Mouse (Mus musculus): ENCODE results near the gene Veph1. TPM values are rescaled to one million over a fixed set of nuclear protein-coding genes. Genes with fewer than 3 reads are reported as not detected.

Gene Veph1
- polyA plus RNA-seq, 1 experiment from 2014 or later: 10.5 TPM

DNA sequence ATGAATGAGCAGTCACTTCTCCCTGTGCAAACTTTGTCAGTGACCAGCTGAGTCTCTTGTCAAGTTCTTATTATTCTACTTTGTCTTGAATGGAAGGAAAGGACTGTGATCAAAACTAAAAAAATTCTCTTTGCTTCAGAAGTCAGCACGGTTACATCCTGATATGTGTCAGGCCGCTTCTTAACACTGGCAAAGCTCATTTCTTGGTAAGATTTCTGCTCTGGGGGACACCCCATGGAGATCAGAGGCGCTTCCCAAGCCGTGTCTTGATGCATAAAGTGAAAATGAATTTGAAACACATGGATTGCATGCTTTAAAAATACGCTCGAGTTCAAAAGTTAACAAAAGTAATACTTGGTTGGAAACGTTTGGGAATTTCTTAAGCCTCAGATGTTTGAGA lies 159.0 kb downstream of the Veph1 start:
- no peak overlapping the region for H3K4me3 ChIP-seq
- H3K36me3 ChIP-seq: no peaks in the 10 kb centered on the region
- DNase-seq (ENCODE audit: low spot score): no peak
- 72% methylated on average over 7 of the region's 7 CpGs for WGBS
- H3K9me3 ChIP-seq (replicated peaks): no peaks in the 10 kb centered on the region
- H3K27ac ChIP-seq (replicated peaks): no peak overlapping the region
- H3K4me1 ChIP-seq: peaks cover 10% of the 10 kb centered on the region
- H3K27me3 ChIP-seq (ENCODE audit: low read depth, poor library complexity, severe bottlenecking): no peaks in the 10 kb centered on the region

DNA sequence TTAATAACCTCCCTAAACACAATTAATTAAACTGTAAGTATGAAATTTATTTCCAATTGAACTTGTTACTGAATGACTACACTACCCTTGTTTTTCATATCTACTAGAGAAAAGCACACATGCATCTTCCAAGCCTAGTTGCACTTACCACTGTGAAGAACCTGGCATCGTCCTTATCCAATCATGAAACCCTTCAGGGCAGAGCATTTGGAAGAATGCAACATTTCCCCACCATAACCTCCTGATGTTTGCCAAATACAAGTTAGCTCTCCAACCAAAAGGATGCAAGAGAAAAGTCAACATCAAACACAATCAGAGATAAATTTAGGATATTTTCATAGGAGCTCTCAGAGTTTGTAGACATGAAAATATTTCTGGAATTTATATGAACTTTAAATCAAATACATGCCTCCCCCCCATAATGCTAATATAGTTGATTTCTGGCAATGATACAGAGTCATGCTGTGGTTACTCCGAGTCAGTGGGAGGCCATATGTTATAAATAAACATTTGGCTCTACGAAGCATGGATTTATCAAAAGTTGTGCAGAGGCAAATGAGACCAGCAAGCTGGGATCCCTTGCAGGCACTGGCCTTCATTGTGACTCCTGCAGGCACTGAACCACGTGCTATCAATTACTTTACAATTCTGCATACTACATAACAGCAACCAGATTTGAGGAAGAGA lies 165.2 kb downstream of the Veph1 start:
- H3K27ac ChIP-seq (replicated peaks): no peak overlapping the region
- WGBS: 74% methylated on average over 4 of the region's 4 CpGs
- H3K4me1 ChIP-seq: peaks cover 10% of the 10 kb centered on the region
- no peaks in the 10 kb centered on the region for H3K36me3 ChIP-seq
- no peaks in the 10 kb centered on the region for H3K9me3 ChIP-seq (replicated peaks)
- DNase-seq (ENCODE audit: low spot score): no peak
- no peak overlapping the region for H3K4me3 ChIP-seq
- no peaks in the 10 kb centered on the region for H3K27me3 ChIP-seq (ENCODE audit: low read depth, poor library complexity, severe bottlenecking)

DNA sequence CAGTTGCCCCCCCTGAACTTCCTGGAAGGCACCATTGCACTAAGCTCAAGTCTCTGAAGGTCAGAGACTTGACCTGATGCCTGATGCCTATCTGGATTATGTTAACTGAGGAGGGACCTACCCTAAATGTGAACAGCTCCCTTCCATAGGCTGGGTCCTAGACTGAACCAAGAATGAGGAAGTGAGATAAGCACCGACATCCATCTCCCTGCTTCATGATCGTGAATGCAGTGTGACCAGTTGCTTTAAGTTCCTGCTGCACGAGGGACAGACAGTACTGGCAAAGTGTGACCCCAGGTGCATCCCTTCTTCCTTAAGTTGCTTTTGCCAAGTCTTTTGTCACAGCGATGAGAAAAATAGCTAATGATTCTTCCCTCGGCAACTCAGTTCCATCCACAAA lies 166.9 kb downstream of the Veph1 start:
- no peaks in the 10 kb centered on the region for H3K4me1 ChIP-seq
- no peaks in the 10 kb centered on the region for H3K36me3 ChIP-seq
- WGBS: 88% methylated on average over 5 of the region's 5 CpGs
- no peak overlapping the region for H3K4me3 ChIP-seq
- H3K27ac ChIP-seq (replicated peaks): no peak overlapping the region
- no peak for DNase-seq (ENCODE audit: low spot score)
- H3K27me3 ChIP-seq (ENCODE audit: low read depth, poor library complexity, severe bottlenecking): no peaks in the 10 kb centered on the region
- H3K9me3 ChIP-seq (replicated peaks): no peaks in the 10 kb centered on the region

DNA sequence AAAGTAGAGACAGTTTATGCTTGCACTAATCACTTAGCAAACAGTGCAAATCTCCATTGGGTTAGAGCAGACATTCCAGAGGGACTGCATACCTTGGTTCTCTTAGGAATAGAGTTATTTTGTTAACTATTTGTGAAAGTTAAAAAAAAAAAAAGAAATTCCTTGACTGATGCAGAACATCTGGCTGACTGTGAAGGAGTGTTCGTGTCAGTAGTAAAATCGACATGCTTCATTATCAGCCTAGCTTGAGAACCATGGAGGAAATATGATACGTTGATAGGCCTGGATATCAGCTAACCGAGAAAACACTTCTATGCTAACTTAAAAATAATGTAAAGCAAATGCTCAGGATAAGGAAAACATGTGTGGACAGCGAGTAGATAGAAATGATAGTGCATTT lies 191.1 kb downstream of the Veph1 start:
- Histone ChIP-seq H3K27ac (replicated peaks) (no peak overlapping the region), H3K4me3 (no peak overlapping the region)
- WGBS: 80% methylated on average over 5 of the region's 5 CpGs

DNA sequence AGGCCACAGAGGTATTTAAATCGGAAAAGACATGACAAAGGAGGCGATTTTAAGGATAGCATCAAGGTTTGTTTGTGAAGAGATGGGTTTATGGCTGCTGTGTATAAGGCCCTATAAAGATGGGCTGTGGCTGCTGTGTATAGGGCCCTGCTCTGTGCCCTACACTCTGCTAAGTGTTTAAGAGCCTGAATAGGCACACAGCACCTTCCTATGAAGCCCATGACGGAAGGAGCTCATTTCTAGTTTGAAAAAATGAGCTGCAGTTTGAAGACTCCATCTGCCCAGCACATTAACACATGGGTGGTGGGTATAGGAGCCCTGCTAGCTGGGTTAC lies 194.1 kb downstream of the Veph1 start:
- no peak overlapping the region for H3K4me3 ChIP-seq
- H3K9me3 ChIP-seq (replicated peaks): no peaks in the 10 kb centered on the region
- no peaks in the 10 kb centered on the region for H3K36me3 ChIP-seq
- peaks cover 11% of the 10 kb centered on the region for H3K4me1 ChIP-seq
- DNase-seq (ENCODE audit: low spot score): no peak
- no peaks in the 10 kb centered on the region for H3K27me3 ChIP-seq (ENCODE audit: low read depth, poor library complexity, severe bottlenecking)
- peak overlapping the region; percentile 50 for H3K27ac ChIP-seq (replicated peaks)
- WGBS: 76% methylated on average over 3 of the region's 3 CpGs

More for the DNA sequence above, 191.1 kb downstream of the Veph1 start:
- H3K4me1 ChIP-seq: peaks cover 11% of the 10 kb centered on the region
- no peaks in the 10 kb centered on the region for H3K36me3 ChIP-seq
- no peaks in the 10 kb centered on the region for H3K27me3 ChIP-seq (ENCODE audit: low read depth, poor library complexity, severe bottlenecking)
- no peaks in the 10 kb centered on the region for H3K9me3 ChIP-seq (replicated peaks)
- no peak for DNase-seq (ENCODE audit: low spot score)

DNA sequence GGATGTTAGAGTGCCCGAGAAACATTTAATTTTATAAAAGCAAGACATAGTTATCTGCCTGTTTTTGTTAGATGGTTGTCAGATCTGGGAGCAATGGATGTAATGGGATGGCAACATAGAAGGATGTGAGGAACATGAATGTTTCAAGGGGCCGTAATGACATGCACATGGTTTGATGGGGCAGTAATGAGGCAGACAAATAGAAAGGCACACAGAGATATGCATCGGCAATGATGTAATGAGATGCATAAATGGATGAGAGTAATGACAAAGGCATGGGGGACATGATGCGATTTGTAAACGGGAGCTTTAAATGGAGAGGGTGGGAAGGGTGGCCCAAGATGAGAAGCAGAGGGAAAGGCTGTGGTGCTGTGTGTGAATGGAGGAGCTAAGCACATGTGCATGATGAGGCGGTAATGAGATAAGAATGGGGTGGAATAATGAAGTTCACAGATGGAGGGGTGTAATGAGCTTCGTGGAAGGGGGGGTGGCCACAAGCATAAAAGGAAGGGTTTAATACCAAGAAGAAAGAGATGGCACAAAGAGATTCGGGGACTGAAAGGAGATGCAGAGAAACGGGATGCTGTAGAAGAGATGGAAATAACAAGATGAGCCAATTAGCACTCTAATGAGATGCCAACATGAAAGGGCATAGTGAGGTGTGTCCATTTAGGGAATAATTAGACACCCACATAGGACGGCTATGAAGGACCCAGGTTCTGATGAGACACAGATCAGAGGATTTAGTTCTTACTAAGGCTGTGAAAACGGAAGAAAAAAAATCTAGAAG lies 194.6 kb downstream of the Veph1 start:
- H3K4me3 ChIP-seq: no peak overlapping the region
- H3K36me3 ChIP-seq: no peaks in the 10 kb centered on the region
- 79% methylated on average over 11 of the region's 11 CpGs for WGBS
- H3K4me1 ChIP-seq: peaks cover 11% of the 10 kb centered on the region
- no peaks in the 10 kb centered on the region for H3K27me3 ChIP-seq (ENCODE audit: low read depth, poor library complexity, severe bottlenecking)
- DNase-seq (ENCODE audit: low spot score): no peak
- peak overlapping the region; percentile 50; the same call in 1 of the 2 replicates for H3K27ac ChIP-seq (replicated peaks)
- no peaks in the 10 kb centered on the region for H3K9me3 ChIP-seq (replicated peaks)

DNA sequence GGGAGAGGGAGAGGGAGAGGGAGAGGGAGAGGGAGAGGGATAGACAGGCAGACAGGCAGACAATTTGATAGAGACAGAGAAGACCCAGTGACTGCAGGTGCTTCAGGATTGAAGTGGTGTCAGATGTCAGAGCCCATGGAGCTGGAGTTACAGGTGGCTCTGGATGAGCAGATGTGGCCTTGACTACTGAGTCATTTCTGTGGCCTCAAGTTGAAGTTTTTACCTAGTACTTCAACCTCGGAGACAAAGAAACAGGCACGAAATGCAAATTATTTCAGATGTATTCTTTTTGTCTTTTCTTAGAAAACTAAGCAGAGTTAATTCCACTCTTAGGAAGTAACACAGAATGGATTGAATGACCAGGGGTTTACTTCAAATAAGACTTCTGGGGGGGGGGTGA lies 195.6 kb downstream of the Veph1 start:
- no peaks in the 10 kb centered on the region for H3K27me3 ChIP-seq (ENCODE audit: low read depth, poor library complexity, severe bottlenecking)
- H3K4me1 ChIP-seq: peaks cover 11% of the 10 kb centered on the region
- no peak overlapping the region for H3K27ac ChIP-seq (replicated peaks)
- H3K36me3 ChIP-seq: no peaks in the 10 kb centered on the region
- no peak overlapping the region for H3K4me3 ChIP-seq
- 76% methylated on average over 2 of the region's 2 CpGs for WGBS
- no peak for DNase-seq (ENCODE audit: low spot score)
- no peaks in the 10 kb centered on the region for H3K9me3 ChIP-seq (replicated peaks)

DNA sequence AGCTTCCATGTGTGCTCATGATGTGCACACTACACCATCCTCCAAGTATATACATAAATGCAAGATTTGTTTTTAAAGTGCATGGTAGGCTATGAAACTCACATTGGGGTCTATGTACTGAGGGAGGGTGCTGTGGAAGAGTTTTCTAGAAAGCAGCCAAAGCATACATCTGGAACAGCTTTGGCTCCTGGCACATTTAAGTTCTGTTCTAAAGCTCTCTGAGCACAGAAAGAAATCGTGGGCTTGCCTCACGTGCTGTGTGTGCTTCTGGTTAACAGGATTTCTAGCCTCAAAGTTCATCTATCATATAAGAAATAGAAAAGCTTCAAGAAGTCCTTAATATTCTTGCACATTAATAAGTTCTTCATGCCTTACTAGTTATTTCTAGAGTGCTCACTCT lies 204.9 kb downstream of the Veph1 start:
- DNase-seq (ENCODE audit: low spot score): no peak
- Histone ChIP-seq H3K36me3 (no peaks in the 10 kb centered on the region), H3K27me3 (ENCODE audit: low read depth, poor library complexity, severe bottlenecking) (no peaks in the 10 kb centered on the region), H3K27ac (replicated peaks) (no peak overlapping the region), H3K4me3 (no peak overlapping the region), H3K4me1 (no peaks in the 10 kb centered on the region), H3K9me3 (replicated peaks) (no peaks in the 10 kb centered on the region)
- 80% methylated on average over 2 of the region's 2 CpGs for WGBS

DNA sequence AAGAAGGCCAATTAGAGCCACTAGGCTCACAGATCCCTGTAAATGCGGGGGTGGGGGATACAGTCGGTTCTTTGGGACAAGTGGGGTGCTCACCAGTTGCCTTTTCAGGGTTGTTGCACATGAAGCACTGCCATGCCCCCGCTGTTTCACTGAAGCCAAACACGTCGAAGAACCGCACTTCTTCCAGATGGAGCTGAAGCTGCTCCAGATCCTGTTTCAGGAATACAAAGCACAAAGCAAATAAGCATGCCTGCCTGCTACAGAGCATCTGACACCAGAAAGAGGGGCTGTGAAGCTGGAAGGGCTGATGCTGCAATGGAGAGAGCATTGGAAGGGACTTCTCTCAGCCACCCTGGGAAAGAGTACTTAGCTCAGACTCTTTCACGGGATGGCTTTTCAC lies 209.0 kb downstream of the Veph1 start:
- H3K27ac ChIP-seq (replicated peaks): no peak overlapping the region
- no peak overlapping the region for H3K4me3 ChIP-seq
- H3K36me3 ChIP-seq: no peaks in the 10 kb centered on the region
- DNase-seq (ENCODE audit: low spot score): no peak
- no peaks in the 10 kb centered on the region for H3K4me1 ChIP-seq
- no peaks in the 10 kb centered on the region for H3K27me3 ChIP-seq (ENCODE audit: low read depth, poor library complexity, severe bottlenecking)
- WGBS: 85% methylated on average over 7 of the region's 7 CpGs
- H3K9me3 ChIP-seq (replicated peaks): no peaks in the 10 kb centered on the region

DNA sequence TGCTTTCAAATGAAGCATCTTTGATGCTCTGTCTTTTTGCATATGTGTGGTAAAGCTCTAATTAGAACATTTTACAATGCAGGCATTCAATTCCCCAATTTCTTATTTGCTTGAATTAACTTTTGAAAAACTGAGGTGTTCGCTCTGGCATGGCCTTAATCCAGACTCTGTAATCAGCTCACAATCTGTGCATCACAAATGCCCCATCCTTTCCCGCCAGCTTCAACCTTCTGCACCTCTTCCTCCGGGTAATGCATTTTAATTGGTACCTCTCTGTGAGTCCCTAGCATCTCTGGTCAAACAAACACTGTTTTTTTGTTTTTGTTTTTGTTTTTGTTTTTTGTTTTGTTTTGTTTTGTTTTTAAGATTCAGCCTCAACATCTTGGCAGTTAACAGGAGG lies 212.8 kb downstream of the Veph1 start:
- no peak for DNase-seq (ENCODE audit: low spot score)
- Histone ChIP-seq H3K27ac (replicated peaks) (no peak overlapping the region), H3K4me1 (no peaks in the 10 kb centered on the region), H3K27me3 (ENCODE audit: low read depth, poor library complexity, severe bottlenecking) (no peaks in the 10 kb centered on the region), H3K4me3 (no peak overlapping the region), H3K36me3 (no peaks in the 10 kb centered on the region), H3K9me3 (replicated peaks) (no peaks in the 10 kb centered on the region)
- WGBS: 89% methylated on average over 3 of the region's 3 CpGs

DNA sequence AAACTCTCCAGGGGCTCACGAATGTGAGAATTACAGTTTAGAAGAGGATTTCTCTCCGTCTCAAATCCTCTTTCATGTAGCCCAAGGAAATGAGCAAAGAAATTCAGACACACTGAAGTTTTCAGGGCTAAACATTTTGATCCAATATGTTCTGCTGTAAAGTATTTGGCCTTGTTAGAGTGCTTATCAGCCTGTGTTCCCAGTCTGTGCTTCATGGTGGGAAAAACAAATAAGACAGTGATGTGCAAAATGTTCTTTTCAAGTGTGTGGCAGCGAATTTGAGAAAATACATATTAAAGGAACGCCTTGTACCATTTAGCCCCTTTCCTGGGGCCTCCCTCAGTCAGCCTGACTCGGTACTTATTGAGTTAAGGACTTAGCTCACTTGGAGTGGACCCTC lies 213.2 kb downstream of the Veph1 start:
- H3K4me1 ChIP-seq: no peaks in the 10 kb centered on the region
- no peaks in the 10 kb centered on the region for H3K27me3 ChIP-seq (ENCODE audit: low read depth, poor library complexity, severe bottlenecking)
- DNase-seq (ENCODE audit: low spot score): no peak
- 85% methylated on average over 5 of the region's 5 CpGs for WGBS
- no peak overlapping the region for H3K4me3 ChIP-seq
- H3K9me3 ChIP-seq (replicated peaks): no peaks in the 10 kb centered on the region
- no peaks in the 10 kb centered on the region for H3K36me3 ChIP-seq
- no peak overlapping the region for H3K27ac ChIP-seq (replicated peaks)

DNA sequence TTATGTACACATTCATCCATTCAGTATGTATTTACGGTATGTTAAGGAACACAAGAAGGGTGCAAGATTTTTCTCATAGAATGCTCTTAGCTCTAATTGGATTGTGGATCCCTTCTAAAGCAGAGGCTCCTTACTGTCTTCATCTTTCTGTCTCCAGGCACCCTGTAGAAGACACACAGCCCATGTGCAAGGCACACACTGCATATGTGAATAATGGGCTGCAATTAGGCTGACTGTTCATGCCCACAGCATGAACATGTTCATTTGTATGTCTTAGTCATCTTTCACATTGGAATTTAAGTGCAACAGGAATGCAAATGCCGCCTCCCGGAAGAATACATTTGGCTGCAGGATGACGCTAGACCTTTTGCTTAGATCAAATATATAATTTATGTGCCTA lies 213.7 kb downstream of the Veph1 start:
- Histone ChIP-seq H3K4me1 (no peaks in the 10 kb centered on the region), H3K27ac (replicated peaks) (no peak overlapping the region), H3K27me3 (ENCODE audit: low read depth, poor library complexity, severe bottlenecking) (no peaks in the 10 kb centered on the region), H3K36me3 (no peaks in the 10 kb centered on the region), H3K9me3 (replicated peaks) (no peaks in the 10 kb centered on the region), H3K4me3 (no peak overlapping the region)
- DNase-seq (ENCODE audit: low spot score): no peak
- WGBS: 93% methylated on average over 4 of the region's 4 CpGs

DNA sequence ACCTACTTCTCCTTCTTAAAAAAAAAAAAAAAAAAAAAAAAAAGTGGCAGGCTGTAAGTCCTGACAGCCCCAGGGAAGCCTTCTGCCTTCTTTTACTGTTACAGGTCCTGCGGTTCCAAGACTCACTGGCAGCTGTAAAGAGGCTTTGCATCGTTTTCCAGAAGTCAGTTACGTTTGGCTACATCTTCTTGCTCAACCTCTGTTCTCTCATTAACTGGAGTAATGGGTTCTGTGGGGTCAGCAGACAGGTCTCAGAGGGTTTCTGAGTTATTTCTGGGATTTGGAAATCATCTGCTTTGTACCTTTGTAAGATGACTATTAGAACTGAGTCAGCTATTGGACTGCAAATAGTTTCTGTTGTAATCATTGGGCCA lies 215.3 kb downstream of the Veph1 start:
- no peaks in the 10 kb centered on the region for H3K4me1 ChIP-seq
- H3K27me3 ChIP-seq (ENCODE audit: low read depth, poor library complexity, severe bottlenecking): no peaks in the 10 kb centered on the region
- no peaks in the 10 kb centered on the region for H3K9me3 ChIP-seq (replicated peaks)
- H3K27ac ChIP-seq (replicated peaks): no peak overlapping the region
- no peak for DNase-seq (ENCODE audit: low spot score)
- no peak overlapping the region for H3K4me3 ChIP-seq
- WGBS: 63% methylated on average over 3 of the region's 3 CpGs
- H3K36me3 ChIP-seq: no peaks in the 10 kb centered on the region
